Mouse (Mus musculus) embryonic stem cell, embryonic (primary cell): Measurements from ENCODE around the gene Zmynd15.
"Not testable (repeated sequence)": the region's sequence is repeated elsewhere in the genome, so short reads cannot be mapped to it uniquely, and the experiment has no call there.

Source experiments
- CTCF ChIA-PET, 4 experiments: fragments of 300-600 bp in 2 of 4; fragments of 350-600 bp in 2 of 4; sonication (Branson Sonifier 250); formaldehyde crosslinking; loops; one replicate each; lab custom pipeline; 2022; ENCODE audit warnings: inconsistent platforms in 2 of 4; lab: Charles Lee
- POLR2A ChIA-PET, 4 experiments: fragments of 300-600 bp in 2 of 4; fragments of 350-600 bp in 2 of 4; sonication (Branson Sonifier 250); formaldehyde crosslinking; loops; one replicate each; lab custom pipeline; 2022; ENCODE audit warnings: antibody characterized with exemption in 4 of 4, inconsistent platforms in 1 of 4; lab: Charles Lee

The Zmynd15 gene

DNA sequence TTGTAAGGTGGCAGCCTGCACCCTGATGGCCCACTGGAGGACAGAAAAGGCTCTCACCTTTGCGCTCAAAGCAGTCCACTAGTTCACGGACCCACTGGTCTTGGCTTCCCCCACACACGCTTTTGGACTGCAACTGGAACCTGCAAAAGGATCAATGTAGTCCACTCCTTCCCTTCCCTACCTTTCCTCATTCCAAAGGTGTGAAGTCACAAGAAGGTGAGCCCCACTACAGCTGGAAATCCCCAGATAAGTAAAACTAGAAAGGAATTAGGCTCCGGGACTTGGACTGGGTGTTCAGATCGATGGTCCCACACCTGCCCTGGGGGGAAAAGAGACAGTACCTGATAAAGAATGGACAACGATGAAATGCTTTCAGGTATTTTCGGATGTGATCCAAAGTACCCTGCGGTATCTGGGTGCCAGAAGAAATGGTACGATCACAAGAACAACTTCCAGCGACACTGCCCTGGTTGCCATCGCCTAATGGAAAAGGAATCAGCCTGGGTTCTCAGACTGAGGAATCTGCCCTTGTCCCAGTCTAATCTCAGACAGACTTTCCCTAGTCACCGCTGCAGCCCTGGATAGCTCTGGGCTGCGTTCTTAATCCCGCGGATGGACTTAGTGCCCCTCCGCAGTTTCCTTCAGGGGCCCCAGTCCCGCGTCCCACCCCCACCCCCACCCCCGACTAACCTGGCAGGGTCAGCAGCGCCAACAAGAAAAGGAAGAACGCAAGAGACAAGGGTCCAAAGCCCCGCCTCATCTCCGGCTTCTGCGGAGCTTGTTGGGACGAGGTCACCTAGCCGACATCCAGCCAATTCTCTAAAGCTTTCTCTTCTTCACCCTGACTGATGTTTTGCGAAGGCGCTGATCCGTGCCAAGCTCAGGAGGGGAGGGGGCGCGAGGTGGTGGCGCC, at the start of gene Zmynd15:
TSS of gene Zmynd15 (plus strand) at position 746 of the 913 bp plus-strand sequence.
- POLR2A ChIA-PET = interaction anchor here in 3 of 4 experiments (0.5 to 2.9 kb wide), 11 partner anchors 15 to 210 kb away, joined by 3 to 14 read pairs (median 3); partner anchors contain the start of genes Arrb2 (in 2 of the 3), Gltpd2 (in 1 of the 3), Gp1ba (in 1 of the 3) and Spag7 (in 1 of the 3)

GRCm38 (mm10) chr11:70409594-70410296, 49.5 kb upstream of the Zmynd15 start, which contains the start of gene Pelp1:
TSS of gene Pelp1 (minus strand) at chr11:70410031.
- POLR2A ChIA-PET = interaction anchor here (0.6 to 3.3 kb wide), 54 partner anchors 9 to 610 kb away, joined by 3 to 47 read pairs (median 4); partner anchors contain the start of genes Arrb2 (in 3 of the 4), Psmb6 (in 2 of the 4), Rnf167 (in 2 of the 4) and Slc25a11 (in 2 of the 4)
- CTCF ChIA-PET = interaction anchor here in 2 of 4 experiments (0.6 to 1.2 kb wide), 3 partner anchors 22 to 348 kb away, joined by 3 to 5 read pairs (median 4); partner anchors contain the start of gene Arrb2 (in 1 of the 2)

More for the DNA sequence above, at the start of gene Zmynd15:
- CTCF ChIA-PET = interaction anchor here in 3 of 4 experiments (0.6 to 1.2 kb wide), 10 partner anchors 26 to 1104 kb away, joined by 3 to 6 read pairs (median 4); partner anchors contain the start of genes Arrb2 (in 2 of the 3), 0610010K14Rik (in 1 of the 3) and 4930544D05Rik (in 1 of the 3)

- ChIA-PET CTCF (interaction anchor here in 1 of 4 experiments (0.6 to 1.2 kb wide), 5 partner anchors 22 to 459 kb away, joined by 3 to 4 read pairs (median 3); partner anchors contain the start of gene Arrb2), POLR2A (interaction anchor here in 3 of 4 experiments (0.6 to 3.3 kb wide), 50 partner anchors 8 to 648 kb away, joined by 3 to 47 read pairs (median 4); partner anchors contain the start of genes Arrb2 (in 3 of the 3), Alox15 (in 2 of the 3), Psmb6 (in 2 of the 3) and Rnf167 (in 2 of the 3))
Measured at GRCm38 (mm10) chr11:70410297-70410643, 49.0 kb upstream of the Zmynd15 start.

- ChIA-PET CTCF (interaction anchor here in 2 of 4 experiments (0.6 to 1.2 kb wide), 9 partner anchors 12 to 1185 kb away, joined by 3 to 4 read pairs (median 3); no protein-coding TSS in a partner anchor), POLR2A (interaction anchor here (0.6 to 2.8 kb wide), 17 partner anchors 8 to 256 kb away, joined by 3 to 16 read pairs (median 3); partner anchors contain the start of genes Arrb2 (in 3 of the 4), Spag7 (in 2 of the 4), Tm4sf5 (in 2 of the 4) and Psmb6 (in 1 of the 4))
Measured at GRCm38 (mm10) chr11:70412591-70412990, 46.6 kb upstream of the Zmynd15 start.

GRCm38 (mm10) chr11:70413961-70414360, 45.3 kb upstream of the Zmynd15 start:
- POLR2A ChIA-PET = interaction anchor here in 2 of 4 experiments (0.7 to 2.8 kb wide), 6 partner anchors 8 to 255 kb away, joined by 3 to 10 read pairs (median 4); partner anchors contain the start of genes Spag7 (in 2 of the 2), Arrb2 (in 1 of the 2), Rnf167 (in 1 of the 2) and Slc25a11 (in 1 of the 2)
- CTCF ChIA-PET = interaction anchor here in 2 of 4 experiments (0.7 to 1.7 kb wide), 5 partner anchors 18 to 245 kb away, joined by 3 to 5 read pairs (median 4); partner anchors contain the start of gene Arrb2 (in 1 of the 2)

DNA sequence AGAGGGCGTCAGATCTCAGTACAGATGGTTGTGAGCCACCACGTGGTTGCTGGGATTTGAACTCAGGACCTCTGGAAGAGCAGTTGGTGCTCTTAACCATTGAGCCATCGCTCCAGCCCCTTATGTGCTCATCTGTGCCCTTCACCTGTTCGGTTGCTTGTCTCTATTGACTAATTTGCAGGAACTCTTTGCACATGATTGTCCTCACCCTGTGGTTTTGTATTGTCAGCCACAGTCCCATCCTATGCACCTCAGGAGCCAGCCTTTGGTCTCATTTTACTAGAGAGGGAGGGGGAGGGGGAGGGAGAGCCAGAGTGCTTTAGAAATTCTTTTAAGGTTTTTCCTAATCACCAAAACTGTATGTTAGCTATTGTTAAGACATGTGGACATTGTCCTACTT, 41.0 kb upstream of the Zmynd15 start:
- CTCF ChIA-PET = interaction anchor here in 1 of 4 experiments (1.0 kb wide), 1 partner anchor 82 kb away, joined by 3 read pairs; no protein-coding TSS in a partner anchor
- POLR2A ChIA-PET = interaction anchor here in 2 of 4 experiments (1.0 to 2.0 kb wide), 3 partner anchors 8 to 14 kb away, joined by 4 to 7 read pairs (median 6); partner anchors contain the start of genes Arrb2 (in 2 of the 2) and Pelp1 (in 1 of the 2)

GRCm38 (mm10) chr11:70419486-70419885, 39.7 kb upstream of the Zmynd15 start:
- ChIA-PET CTCF (no interaction called here), POLR2A (interaction anchor here in 2 of 4 experiments (0.5 to 1.8 kb wide), 4 partner anchors 10 to 487 kb away, joined by 3 to 7 read pairs (median 5); partner anchors contain the start of genes Arrb2 (in 1 of the 2) and Pelp1 (in 1 of the 2))

GRCm38 (mm10) chr11:70426598-70426997, 32.6 kb upstream of the Zmynd15 start:
- POLR2A ChIA-PET = interaction anchor here in 1 of 4 experiments (0.8 kb wide), 1 partner anchor 213 kb away, joined by 3 read pairs; no protein-coding TSS in a partner anchor
- CTCF ChIA-PET = not testable (repeated sequence)

DNA sequence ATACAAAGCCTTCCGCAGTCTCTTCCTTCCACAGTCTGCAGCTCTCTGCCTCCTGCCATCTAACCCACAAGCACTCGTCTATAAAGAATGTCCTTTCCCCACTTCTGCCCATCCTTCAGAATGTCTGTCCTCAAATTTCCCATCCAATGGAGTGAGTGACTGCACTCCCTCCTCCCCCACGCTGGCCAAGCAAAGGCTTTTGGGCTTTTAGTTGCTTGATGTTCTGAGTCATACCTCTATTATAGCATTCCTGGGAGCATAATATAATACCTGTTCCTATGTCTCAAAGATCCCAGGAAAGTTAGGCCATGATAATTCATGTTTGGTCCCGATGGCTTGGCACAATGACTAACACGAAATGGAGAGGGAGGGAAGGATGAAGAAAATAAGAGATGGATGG, 27.7 kb upstream of the Zmynd15 start:
- POLR2A ChIA-PET = interaction anchor here (0.5 to 4.0 kb wide), 91 partner anchors 8 to 1347 kb away, joined by 3 to 47 read pairs (median 4); partner anchors contain the start of genes 0610010K14Rik (in 3 of the 4), Pelp1 (in 3 of the 4), Cxcl16 (in 2 of the 4) and Gm21988 (in 2 of the 4)
- CTCF ChIA-PET = interaction anchor here (0.6 to 3.4 kb wide), 48 partner anchors 17 to 626 kb away, joined by 3 to 31 read pairs (median 4); partner anchors contain the start of genes Med11 (in 2 of the 4), 4930544D05Rik (in 1 of the 4), Bcl6b (in 1 of the 4) and Camta2 (in 1 of the 4)

DNA sequence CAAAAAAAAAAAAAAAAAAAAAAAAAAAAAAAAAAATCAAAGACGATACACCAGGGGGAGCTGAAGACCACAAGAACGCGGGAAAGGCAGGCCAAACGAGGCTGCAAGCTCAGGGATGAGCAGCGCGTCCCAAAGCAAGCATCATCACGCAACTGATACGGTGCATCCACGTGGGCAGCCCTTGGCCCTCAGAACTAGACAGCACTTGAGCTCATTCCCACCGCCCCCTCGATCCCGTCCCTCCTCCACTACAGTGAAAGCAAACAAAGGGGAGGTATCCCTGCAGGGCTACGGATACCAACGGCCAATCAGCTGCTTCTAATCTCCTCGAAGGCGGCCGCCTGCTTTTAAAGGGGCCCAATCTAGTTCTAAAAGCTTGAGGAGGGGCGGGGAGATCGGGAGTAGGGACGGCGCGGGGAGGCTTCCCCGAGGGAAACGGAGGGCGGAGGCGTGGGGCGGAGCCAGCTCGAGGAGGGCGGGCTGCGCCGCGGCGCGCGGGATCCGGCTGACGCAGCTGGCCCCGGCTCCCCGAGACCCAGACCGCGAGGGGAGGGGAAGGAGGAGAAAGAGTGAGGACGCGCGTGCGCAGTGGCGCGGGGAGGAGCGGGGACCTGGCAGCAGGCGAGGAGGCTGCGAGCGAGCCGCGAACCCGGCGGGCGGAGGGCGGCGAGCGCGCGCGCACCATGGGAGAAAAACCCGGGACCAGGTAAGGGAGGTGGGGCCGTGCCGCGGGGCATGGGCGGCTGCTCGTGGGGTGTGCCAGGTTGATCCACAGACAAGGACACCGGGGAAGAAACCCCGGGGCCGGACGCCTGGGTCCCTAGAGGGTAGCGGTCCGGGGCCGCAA, 27.0 kb upstream of the Zmynd15 start, which contains the start of gene Arrb2:
TSS of gene Arrb2 (plus strand) at position 588 of the 847 bp plus-strand sequence.
- CTCF ChIA-PET = interaction anchor here (0.5 to 3.4 kb wide), 80 partner anchors 9 to 630 kb away, joined by 3 to 31 read pairs (median 4); partner anchors contain the start of genes Med11 (in 3 of the 4), Zmynd15 (in 2 of the 4), 4930544D05Rik (in 1 of the 4) and Bcl6b (in 1 of the 4)
- POLR2A ChIA-PET = interaction anchor here (0.5 to 4.0 kb wide), 114 partner anchors 8 to 1347 kb away, joined by 3 to 47 read pairs (median 4); partner anchors contain the start of genes 0610010K14Rik (in 3 of the 4), Med11 (in 3 of the 4), Pelp1 (in 3 of the 4) and Cxcl16 (in 2 of the 4)

DNA sequence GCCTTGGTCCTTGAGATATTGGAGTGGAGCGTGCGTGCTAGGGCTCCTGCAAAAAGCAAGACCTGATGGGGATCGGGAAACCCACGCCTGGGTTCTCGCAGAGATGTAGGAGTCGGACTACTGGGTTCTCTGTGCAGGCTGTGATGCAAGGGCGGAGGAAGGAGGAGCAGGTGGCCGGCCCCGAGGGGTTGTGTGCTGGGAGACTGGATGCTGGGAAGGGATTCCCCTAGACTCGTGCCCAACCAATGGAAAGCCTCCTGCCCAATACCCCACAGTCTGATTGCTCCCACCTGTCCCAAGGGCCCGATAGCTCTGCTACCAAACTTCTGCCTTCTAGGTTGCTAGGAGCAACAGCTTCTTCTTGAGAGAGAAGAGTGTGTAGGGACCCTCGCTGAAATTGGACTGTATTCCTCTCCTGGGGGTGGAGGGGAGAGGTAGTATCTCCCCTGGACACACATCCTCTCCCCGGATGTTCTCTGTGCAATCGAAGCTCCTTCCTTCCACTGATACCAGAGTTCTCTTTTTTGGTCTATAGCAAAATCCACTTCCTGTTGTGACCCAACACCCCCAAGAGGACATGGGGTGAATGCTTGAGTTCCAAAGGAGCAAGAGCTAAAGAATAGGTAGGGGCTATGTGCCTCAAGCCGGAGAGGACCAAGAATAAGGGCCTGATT, 26.2 kb upstream of the Zmynd15 start:
- ChIA-PET POLR2A (interaction anchor here in 3 of 4 experiments (0.5 to 4.0 kb wide), 55 partner anchors 9 to 745 kb away, joined by 3 to 47 read pairs (median 6); partner anchors contain the start of genes Pelp1 (in 3 of the 3), Psmb6 (in 3 of the 3), Cxcl16 (in 2 of the 3) and Med11 (in 2 of the 3)), CTCF (interaction anchor here in 3 of 4 experiments (0.6 to 3.4 kb wide), 26 partner anchors 19 to 586 kb away, joined by 3 to 31 read pairs (median 4); partner anchors contain the start of genes Med11 (in 2 of the 3), Zmynd15 (in 2 of the 3), 4930544D05Rik (in 1 of the 3) and Bcl6b (in 1 of the 3))

GRCm38 (mm10) chr11:70433569-70433943, 25.7 kb upstream of the Zmynd15 start:
- POLR2A ChIA-PET = interaction anchor here in 3 of 4 experiments (0.6 to 4.0 kb wide), 13 partner anchors 8 to 254 kb away, joined by 4 to 47 read pairs (median 8); partner anchors contain the start of genes Med11 (in 2 of the 3), Pelp1 (in 2 of the 3), Camta2 (in 1 of the 3) and Psmb6 (in 1 of the 3)
- CTCF ChIA-PET = interaction anchor here in 1 of 4 experiments (1.5 to 3.4 kb wide), 2 partner anchors 19 to 182 kb away, joined by 4 to 31 read pairs; partner anchors contain the start of genes 4930544D05Rik and Med11

DNA sequence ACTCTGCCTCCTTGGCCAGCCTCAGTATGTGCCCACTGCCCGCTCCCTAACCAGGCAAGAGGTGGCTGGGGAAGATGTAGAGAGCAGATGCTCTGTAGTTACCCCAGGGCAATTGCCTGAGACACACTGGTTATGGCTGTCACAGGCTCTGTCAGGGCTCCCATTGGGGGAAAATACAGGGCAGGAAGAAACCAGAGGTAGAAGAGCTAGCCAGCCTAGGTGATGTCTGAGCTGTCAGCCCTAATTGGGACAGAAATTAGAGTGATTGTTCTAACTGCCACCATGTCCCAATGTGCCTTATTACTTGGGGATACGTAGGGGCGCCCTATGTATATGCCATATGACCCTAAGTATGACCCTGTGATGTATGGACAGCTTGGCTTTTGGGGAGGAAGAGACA, 25.3 kb upstream of the Zmynd15 start:
- ChIA-PET CTCF (interaction anchor here in 1 of 4 experiments (1.5 to 3.4 kb wide), 2 partner anchors 18 to 181 kb away, joined by 4 to 31 read pairs; partner anchors contain the start of genes 4930544D05Rik and Med11), POLR2A (interaction anchor here in 2 of 4 experiments (1.4 to 4.0 kb wide), 8 partner anchors 8 to 254 kb away, joined by 4 to 47 read pairs (median 6); partner anchors contain the start of genes Med11 (in 2 of the 2), Pelp1 (in 2 of the 2) and Camta2 (in 1 of the 2))

GRCm38 (mm10) chr11:70435476-70435875, 23.8 kb upstream of the Zmynd15 start:
- POLR2A ChIA-PET = interaction anchor here in 1 of 4 experiments (0.8 to 1.1 kb wide), 2 partner anchors 24 to 163 kb away, joined by 3 read pairs; partner anchors contain the start of genes Cxcl16 and Zmynd15
- CTCF ChIA-PET = interaction anchor here in 1 of 4 experiments (0.7 to 1.5 kb wide), 2 partner anchors 17 to 1783 kb away, joined by 3 to 4 read pairs; no protein-coding TSS in a partner anchor
